Mouse (Mus musculus) heart, postnatal 4 days (tissue): ENCODE data around the gene Ropn1. TPM values are rescaled to one million over a fixed set of nuclear protein-coding genes. Genes with fewer than 3 reads are reported as not detected.
"Not testable (repeated sequence)": the region's sequence is repeated elsewhere in the genome, so short reads cannot be mapped to it uniquely, and the experiment has no call there.

Source experiments
- DNase-seq: peaks from one replicate; pipeline ENCODE4 v3.0.0; 2021
- total RNA-seq, 2 experiments: library from RNA; stranded (reverse); gene quantifications; 2 replicates each; pipeline ENCODE4 v1.2.3; 2021

The Ropn1 gene
- total RNA-seq, 2 experiments from 2014 or later: 0.95 to 0.99 TPM

DNA sequence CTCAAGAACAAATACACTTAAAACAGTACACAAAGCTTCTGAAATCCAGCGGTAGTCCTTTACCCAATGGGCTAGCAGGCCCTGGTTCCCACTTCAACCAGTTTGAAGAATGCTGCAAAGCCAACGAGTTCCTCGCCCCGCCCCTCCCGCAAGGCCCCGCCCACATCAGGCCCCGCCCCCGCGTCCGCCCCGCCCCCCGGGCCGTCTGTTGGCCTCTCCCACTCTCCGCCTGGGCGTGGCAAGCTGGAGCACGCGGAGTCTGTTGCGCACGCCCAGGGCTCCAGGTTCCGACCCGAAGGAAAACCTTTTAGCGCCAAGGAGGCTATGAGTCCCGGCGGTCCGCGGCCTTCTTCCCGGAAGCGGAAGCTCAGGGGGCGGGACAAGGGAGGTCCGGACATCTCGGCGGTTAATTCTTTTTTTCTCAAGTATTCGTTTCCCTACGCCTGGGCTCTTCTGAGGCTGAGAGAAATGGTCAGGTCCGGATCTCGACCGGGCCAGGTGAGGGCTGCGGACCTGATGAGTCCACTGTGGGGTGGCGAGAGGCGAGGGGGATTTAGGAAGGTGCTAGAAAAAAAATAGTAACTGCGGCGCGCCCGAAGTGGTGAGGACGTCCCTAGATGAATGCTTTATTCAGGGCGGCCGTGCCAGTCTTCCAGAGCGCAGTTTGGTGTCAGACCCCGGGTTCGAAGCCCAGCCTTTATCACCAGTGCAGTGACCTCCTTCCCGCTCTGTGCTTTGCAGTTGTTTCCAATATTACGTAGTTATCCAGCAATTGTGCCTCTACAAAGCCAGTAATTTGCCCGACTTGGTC lies 40.8 kb downstream of the Ropn1 start, which contains the start of gene Ccdc14:
Gene Ccdc14, plus strand, starts transcription at position 283 of the 811 bp plus-strand sequence.
- peak; percentile 90 for DNase-seq

DNA sequence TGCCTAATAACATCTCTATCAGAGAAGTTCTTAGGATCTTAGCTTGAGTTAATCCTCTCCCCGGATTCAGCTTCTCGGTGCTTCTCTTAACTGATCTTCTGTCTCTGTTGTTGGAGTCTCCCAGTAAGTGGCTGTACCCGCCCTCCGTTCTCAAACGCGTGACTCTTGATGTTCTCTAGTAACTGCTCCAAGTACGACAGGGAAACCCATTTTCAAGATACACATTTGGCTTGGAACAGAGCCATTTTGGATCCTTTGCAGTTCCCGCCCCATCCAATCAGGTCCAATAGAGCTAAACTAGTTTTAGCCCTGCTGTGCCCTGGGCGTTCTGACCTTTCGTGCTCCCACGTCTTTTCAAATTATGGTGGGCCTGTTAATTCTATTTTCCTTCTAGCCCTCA lies 41.4 kb downstream of the Ropn1 start:
- no peak for DNase-seq

DNA sequence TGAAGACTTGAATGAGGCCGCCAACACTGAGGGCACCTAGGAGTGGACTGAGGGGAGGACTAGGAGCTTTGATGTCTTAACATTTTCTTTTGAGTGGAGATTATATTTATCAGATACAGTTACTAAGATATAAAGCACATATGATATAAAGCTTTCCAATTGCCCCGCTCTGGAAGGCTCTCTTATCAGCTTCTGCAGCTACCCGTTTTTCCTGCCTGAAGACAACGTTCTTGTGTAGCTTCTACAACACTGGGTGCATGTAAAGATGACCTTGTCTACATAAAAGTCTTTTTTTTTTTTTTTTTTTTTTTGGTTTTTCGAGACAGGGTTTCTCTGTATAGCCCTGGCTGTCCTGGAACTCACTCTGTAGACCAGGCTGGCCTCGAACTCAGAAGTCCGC lies 44.8 kb downstream of the Ropn1 start:
- no peak for DNase-seq

DNA sequence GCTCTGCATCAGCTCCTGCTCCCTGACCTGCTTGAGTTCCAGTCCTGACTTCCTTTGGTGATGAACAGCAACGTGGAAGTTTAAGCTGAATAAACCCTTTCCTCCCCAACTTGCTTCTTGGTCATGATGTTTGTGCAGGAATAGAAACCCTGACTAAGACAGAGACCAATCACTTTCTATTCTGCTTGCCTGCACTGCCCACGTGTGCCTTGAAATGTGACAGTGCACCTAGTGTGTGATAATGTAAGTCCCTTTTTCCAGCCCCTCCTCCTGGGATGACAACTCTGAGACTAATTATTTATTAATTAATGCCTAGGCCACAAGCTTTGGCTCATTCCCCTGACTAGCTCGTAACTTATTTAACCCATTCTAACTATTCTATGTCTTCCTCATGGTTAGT lies 49.0 kb downstream of the Ropn1 start:
- DNase-seq: not testable (repeated sequence)

DNA sequence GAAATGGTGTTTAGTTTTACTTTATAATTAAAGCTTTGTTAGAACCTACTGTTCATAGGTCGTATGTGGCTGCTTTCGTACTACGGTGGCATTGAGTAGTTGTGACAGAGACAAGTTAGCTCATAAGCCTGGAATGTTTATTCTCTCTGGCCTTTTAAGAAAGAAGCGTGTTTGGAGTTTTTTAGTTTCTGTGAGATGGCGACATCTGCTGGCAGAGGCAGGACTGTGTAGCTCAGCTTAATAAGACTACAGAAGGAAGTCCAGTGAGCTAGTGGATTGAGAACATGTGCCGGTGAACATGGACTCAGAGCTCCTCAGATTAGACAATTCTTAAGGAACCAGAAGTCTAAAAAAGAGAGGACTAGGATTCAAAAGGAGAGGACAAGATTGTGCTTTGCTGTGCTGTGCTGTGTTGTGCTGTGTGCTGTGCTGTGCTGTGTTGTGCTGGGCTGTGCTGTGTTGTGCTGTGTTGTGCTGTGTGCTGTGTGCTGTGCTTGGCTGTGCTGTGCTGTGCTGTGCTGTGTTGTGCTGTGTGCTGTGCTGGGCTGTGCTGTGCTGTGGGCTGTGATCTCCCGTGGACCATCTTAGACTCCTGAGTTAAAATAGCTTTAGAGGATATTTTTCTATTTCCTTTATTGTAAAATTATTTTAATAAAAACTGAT lies 50.6 kb downstream of the Ropn1 start:
- peak; percentile 87 for DNase-seq

DNA sequence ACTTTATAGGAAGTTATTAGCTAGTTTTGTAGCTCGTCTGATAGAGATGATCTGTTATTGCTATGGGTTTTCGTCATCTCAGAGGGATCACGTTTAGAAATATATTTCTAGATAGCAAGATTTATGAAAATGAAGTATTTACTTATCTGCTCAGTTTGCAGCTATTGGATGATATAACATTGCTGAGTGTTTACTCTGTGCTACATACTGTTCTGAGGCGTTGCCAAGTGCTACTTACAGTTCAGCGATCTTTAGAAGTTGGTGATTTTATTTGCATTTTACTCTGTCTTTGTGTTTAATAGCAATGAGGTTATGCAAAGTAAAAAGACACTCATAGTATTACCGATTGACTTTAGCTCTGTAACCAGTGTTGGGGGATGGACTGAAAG lies 51.1 kb downstream of the Ropn1 start:
- DNase-seq: no peak

DNA sequence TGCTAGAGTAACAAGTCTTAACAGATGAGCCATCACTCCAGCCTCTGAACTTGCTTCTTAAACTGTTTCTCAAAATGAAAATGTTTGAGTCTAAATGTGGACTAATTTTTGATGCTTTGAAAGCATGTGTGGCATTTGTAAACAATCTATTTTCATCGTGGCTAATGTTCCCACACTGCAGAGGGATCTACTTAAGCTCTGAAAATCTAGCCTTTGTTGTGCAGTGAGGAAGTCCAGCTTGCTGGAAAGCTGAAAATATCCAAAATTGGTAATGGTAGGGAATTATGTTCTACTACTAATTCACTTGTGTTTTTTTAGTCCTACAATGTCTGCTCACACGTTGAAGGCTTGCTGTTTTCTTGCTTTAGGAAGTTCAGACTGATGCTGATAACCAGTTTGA lies 56.3 kb downstream of the Ropn1 start:
- no peak for DNase-seq

DNA sequence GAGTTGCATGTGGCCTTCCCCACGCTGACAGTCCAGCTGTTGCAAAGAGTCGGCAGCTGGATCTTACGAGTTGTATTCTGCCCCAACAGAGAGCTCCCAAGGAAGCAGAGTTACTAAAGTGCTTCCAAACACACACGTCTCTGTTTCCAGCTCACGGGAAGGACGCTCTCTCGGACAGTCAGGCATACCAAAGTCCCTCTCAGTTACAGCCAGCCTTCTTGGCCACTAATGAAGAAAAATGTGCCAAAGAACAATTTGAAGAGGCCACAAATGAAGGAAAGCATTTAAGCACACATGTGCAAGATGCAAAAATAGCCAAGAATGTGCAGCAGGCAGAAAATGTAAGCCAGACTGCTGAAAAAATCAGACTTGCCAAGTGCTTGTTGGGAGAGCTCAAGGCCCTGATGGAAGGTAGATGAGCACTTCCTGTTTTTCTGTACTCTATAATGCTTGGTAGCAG lies 56.8 kb downstream of the Ropn1 start:
- peak; percentile 13 for DNase-seq

DNA sequence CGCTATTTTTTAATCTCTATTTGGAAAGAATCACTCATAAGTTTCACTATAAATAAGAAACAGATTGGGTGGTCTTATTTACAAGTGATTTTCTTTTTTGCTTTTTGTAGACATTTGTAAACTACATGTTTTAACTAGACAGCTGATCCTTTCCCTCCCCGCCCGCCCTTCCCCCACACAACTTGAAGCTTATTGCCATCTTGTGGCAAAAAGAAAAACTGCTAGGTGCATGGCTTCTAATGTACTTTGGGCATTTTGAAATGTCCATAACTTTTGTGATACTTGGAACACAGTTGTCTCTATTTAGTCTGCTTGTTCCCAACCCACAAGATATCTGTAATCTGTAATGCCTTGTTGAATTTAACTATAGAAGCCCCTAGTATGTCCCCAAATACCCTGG lies 61.8 kb downstream of the Ropn1 start:
- no peak for DNase-seq

DNA sequence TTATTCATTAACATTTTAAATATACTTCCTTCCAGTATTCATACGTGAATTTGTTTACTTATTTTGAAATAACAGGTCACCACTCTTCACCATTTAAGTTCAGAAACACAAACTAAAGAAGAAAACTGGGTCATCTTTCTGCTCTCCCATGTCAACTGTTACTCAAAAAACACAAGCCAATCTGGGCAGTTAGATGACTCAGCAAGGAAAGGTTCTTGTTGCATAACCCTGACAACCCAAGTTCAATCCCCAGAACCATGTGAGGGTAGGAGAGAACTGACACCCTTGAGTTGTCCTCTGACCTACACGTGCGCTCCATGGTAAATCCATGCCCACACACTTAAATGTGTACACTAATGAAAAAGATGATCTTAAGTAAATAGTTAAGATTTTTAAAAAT lies 75.4 kb downstream of the Ropn1 start:
- DNase-seq: no peak

Other genes with a start within 250 kb of the Ropn1 start
- 10 to 100 TPM; 41.1 to 41.7 TPM for gene Kalrn, start 76.4 kb upstream of the Ropn1 start, total RNA-seq
- gene Ccdc14, start 40.7 kb downstream of the Ropn1 start, total RNA-seq: 1 to 10 TPM; 8.0 to 8.5 TPM
- 10 to 100 TPM; 32.0 to 34.4 TPM for gene Mylk, start 95.3 kb downstream of the Ropn1 start, total RNA-seq